Mouse (Mus musculus) erythroblast, embryonic 14.5 days (primary cell): ENCODE measurements around the gene Man1c1. TPM values are rescaled to one million over a fixed set of nuclear protein-coding genes. Genes with fewer than 3 reads are reported as not detected.

Experiments used
- H3K27me3 ChIP-seq: 2 replicates; pipeline ENCODE4 v1.6.1; 2012; ENCODE audit warnings: inconsistent platforms; ENCODE audit not compliant: control insufficient read depth
- H3K36me3 ChIP-seq: 2 replicates; pipeline ENCODE4 v1.6.1; 2012; ENCODE audit warnings: mild to moderate bottlenecking, inconsistent platforms; ENCODE audit not compliant: control insufficient read depth
- H3K4me1 ChIP-seq: 2 replicates; pipeline ENCODE4 v1.6.1; 2012; ENCODE audit warnings: inconsistent platforms; ENCODE audit not compliant: control insufficient read depth
- H3K4me3 ChIP-seq: replicated peaks from 2 replicates; pipeline ENCODE3; 2012; ENCODE audit warnings: moderate library complexity, mild to moderate bottlenecking, inconsistent platforms
- H3K9me3 ChIP-seq: 2 replicates; pipeline ENCODE4 v1.6.1; 2012; ENCODE audit warnings: low read length, inconsistent platforms, mixed read lengths; ENCODE audit not compliant: control insufficient read depth
- GATA1 ChIP-seq: IDR thresholded peaks from 2 replicates; pipeline ENCODE4 v1.6.1; 2012; ENCODE audit warnings: low read length, inconsistent platforms, mixed read lengths
- TAL1 ChIP-seq: IDR thresholded peaks from 3 replicates; pipeline ENCODE4 v1.6.1; 2012; ENCODE audit warnings: low read length, inconsistent platforms, mixed read lengths
- polyA plus RNA-seq: library from polyadenylated mRNA; stranded (reverse); fragments of >175 nt; gene quantifications from 2 replicates; pipeline ENCODE4 v1.2.3, GENCODE M21; 2012

Man1c1 gene
- polyA plus RNA-seq, 1 experiment, result 0.07 TPM

DNA sequence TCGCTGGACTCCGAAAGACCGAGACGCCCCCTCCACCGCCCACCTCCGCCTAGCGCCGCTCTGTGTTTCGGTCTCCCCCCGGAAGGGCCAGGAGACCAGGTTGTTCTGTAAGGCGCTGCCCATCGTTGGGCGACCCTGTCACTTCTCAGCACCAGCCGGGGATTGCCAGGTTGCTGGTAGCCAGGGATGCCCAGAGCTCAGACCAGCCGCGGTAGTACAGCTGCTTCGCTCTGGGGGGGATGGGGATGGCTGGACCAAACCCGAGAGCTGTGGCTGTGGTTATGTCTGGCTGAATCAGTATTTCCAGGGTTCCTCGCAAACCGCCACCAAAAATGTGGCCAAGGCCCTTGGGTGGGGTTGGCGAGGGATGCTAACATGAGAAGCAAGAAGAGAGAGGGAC is 500 bp upstream of the Man1c1 start:
- Histone ChIP-seq H3K4me3 (peak overlapping the region; percentile 59), H3K4me1 (peaks cover 25% of the 10 kb centered on the region), H3K27me3 (peaks cover 83% of the 10 kb centered on the region), H3K9me3 (peaks cover 14% of the 10 kb centered on the region), H3K36me3 (no peaks in the 10 kb centered on the region)
- TF ChIP-seq GATA1, result no peak
- TF ChIP-seq TAL1, result no peak

DNA sequence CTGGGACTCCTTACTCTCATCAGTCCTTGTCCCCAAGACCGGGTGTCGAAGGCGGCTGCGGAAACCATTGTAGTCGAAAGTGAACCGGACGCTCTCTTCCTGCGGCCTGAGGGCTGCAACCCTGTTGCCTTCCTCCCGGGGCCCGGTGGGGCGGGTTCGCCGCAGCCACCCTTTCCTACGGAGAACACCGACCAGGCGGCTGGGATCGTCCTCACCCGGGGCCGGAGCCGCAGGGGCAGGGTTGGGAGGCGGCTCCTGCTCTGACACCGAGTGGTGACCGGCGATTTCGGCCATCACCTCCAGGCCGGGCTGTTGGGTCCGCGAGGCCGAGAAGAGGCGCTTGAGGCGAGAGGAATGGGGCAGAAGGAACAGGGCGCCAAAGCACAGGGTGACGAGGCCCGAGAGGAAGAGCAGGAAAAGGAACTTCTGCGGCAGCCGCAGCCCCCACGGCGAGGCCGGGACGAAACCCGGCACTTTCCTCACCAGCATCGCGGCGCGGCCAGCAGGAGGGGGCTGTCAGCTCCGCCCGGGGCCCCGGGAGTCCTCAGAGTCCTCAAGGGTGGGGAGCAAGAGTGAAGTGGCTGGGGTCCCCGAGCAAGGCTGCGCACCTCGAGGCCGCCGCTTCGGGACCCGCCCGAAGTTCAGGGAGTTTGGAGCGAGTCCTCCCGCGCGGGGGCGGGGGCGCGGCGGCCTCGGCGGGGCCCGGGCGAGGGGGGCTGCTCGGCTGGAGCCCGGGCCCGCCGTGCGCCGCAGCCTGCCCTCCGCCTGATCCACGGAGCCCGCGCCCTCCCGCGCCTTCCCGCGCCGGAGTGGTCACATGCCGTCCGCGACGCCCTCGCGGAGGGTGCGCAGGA is 882 bp downstream of the Man1c1 start:
- no peaks in the 10 kb centered on the region for H3K36me3 ChIP-seq
- H3K4me3 ChIP-seq, result peak overlapping the region; percentile 59
- H3K4me1 ChIP-seq, result peaks cover 25% of the 10 kb centered on the region
- peaks cover 14% of the 10 kb centered on the region for H3K9me3 ChIP-seq
- TF ChIP-seq TAL1 (no peak), GATA1 (no peak)
- H3K27me3 ChIP-seq, result peaks cover 89% of the 10 kb centered on the region

DNA sequence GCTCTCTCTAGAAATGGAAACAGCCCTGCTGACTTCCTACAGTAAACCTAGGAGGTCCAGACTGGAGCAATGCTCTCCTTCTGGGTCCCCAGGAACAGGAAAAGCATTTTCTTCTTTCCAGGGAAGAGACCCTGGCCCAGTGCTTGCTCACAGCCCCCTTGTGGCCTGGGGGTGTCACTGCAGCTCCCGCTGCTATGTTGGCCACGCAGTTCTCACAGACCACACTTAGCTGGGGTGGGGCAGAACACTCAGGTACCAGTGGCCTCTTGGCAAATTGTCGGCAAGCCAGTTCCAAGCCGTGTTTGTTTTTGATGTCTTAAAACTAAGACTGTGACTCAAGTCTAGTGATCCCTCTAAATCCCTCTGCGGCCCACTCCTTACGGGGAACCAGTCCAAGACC is 2.2 kb downstream of the Man1c1 start:
- Histone ChIP-seq H3K4me3 (no peak overlapping the region), H3K27me3 (peaks cover 78% of the 10 kb centered on the region), H3K36me3 (no peaks in the 10 kb centered on the region), H3K9me3 (peaks cover 14% of the 10 kb centered on the region), H3K4me1 (peaks cover 25% of the 10 kb centered on the region)
- TF ChIP-seq TAL1 (no peak), GATA1 (no peak)

DNA sequence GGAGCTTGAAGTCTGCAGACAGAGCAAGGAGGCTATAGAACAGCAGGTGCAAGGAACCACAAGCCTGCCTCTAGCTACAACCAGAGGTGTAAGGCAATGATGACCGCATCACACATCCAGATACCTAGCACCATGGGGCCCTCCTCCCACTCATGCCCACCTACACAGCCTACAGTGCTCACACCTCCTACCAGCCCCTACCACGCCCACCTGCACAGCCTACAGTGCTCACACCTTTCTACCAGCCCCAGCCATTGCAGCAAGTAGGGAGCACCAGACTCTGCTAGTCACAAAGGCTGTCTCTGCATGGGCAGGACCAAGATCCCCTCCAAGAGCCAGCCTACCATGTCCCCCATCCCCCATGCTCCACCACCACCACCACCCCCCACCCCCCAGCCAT is 3.2 kb downstream of the Man1c1 start:
- Histone ChIP-seq H3K4me1 (peaks cover 25% of the 10 kb centered on the region), H3K27me3 (peaks cover 71% of the 10 kb centered on the region), H3K4me3 (no peak overlapping the region), H3K9me3 (peaks cover 14% of the 10 kb centered on the region), H3K36me3 (no peaks in the 10 kb centered on the region)
- TF ChIP-seq TAL1 (no peak), GATA1 (no peak)

DNA sequence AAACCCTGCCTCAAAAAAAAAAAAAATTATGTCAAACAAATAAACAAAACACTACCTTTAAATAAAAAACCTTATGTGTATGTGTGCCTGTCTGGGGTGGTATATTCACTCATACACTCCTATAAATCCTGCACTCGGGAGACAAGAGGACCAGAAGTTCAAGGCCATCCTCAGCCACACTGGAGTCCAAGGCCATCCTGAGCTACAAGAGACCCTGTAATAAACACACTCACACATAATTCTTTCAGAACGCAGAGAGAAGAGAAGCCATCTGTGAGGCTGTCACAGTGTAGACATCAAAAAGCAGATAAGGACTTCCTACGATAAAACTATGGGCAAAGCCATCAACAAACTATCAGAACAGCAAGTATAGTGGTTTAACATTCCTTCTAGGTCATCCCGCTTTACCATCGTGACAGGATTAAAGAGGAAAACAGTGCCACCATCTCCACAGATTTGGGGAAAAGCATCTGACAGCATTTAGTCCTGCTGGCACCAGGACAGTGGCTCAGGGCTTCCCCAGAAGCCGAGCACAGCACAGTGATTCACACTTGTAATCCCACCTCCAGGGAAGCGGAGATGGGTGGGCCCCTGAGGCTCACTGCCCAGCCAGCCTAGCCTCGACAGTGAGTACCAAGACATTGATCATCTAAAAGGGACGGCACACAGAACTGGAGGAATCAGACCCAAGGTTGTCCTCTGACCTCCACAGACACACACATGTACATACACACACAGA is 10.7 kb downstream of the Man1c1 start:
- no peak overlapping the region for H3K4me3 ChIP-seq
- H3K9me3 ChIP-seq, result peaks cover 7% of the 10 kb centered on the region
- 0 out of 2 replicates have a peak, but pooled peaks cover 2% of the 10 kb centered on the region for H3K27me3 ChIP-seq
- no peak for TF ChIP-seq GATA1
- TF ChIP-seq TAL1, result no peak
- H3K4me1 ChIP-seq, result no peaks in the 10 kb centered on the region
- H3K36me3 ChIP-seq, result no peaks in the 10 kb centered on the region

DNA sequence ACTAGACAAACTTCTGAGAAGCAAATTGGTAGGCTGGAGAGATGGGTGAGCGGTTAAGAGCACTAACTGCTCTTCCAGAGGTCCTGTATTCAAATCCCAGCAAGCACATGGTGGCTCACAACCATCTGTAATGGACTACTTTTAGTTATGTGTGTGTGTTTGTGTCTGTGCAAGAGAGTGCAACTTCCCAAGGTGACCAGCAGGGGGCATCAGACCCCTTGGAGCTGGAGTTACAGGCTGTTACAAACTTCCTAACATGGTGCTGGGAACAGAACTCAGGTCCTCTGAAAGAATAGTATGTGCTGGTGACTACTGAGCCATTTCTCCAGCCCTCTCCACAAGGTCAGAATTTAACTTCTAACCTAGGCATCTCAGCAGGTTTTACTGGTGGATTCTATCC is 11.7 kb downstream of the Man1c1 start:
- Histone ChIP-seq H3K4me3 (no peak overlapping the region), H3K9me3 (peaks cover 7% of the 10 kb centered on the region), H3K27me3 (no peaks in the 10 kb centered on the region), H3K36me3 (no peaks in the 10 kb centered on the region), H3K4me1 (no peaks in the 10 kb centered on the region)
- no peak for TF ChIP-seq TAL1
- TF ChIP-seq GATA1, result no peak

DNA sequence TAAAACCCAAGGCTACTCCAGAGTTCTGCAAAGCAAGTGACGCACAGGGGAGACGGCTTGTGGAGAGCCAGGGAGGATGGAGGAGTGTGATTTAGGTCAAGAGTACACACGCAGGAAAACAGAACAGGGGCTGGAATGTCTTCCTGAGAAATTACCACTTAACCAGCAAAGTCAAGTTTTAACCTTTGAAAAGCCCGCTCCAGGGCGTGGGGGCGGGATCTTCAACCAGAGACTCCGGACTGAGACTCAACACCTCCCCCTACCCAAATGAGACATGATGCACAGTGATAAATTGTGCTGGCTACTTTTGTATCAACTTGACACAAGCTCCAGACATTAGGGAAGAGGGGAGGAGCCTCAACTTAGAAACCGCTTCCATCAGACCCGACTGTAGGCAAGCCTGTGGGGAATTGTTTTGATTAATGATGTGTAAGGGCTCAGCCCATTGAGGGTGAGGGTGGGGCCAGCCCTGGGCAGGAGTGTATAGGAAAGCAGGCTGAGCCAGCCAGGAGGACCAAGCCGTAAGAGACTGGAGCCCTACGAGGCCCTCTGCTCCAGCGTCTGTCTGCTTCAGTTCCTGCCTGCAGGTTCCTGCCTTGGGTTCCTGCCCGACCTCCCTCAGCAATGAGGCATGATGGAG is 17.9 kb downstream of the Man1c1 start:
- Histone ChIP-seq H3K27me3 (peaks cover 13% of the 10 kb centered on the region), H3K4me3 (no peak overlapping the region), H3K36me3 (no peaks in the 10 kb centered on the region), H3K9me3 (peaks cover 20% of the 10 kb centered on the region), H3K4me1 (no peaks in the 10 kb centered on the region)
- TF ChIP-seq GATA1 (no peak), TAL1 (no peak)

DNA sequence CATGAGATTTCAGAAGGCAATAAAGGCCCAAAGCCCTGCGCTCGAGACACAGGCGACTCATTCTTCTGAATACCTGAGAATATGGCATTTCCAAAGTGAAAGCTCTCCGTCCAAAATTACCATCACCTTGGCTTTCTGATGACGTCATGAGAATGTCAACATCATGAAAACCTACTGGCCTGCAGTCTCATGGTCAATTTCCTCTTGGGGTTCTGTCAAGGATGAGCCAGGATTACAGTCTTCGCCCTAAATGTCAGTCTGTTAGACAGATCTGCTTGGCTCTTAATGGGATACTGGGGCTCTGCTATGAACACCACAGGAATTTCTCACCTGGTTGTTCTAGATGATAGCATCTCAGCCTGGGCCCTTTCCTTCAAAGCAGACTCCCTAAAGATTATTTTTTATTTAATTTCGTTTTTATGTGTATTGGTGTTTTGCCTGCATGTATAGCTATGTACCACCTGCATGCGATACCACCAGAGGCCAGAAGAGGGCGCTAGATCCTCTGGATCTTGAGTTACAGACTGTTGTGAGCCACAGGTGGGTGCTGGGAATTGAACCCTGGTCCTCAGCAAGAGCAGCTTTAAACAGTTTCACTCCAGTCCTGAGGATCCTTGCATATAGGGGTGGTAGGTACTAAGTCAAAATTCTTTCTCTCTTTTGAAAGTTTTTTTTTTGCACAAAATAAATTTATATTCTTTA is 19.3 kb downstream of the Man1c1 start:
- H3K9me3 ChIP-seq, result peaks cover 20% of the 10 kb centered on the region
- H3K4me1 ChIP-seq, result no peaks in the 10 kb centered on the region
- TF ChIP-seq GATA1 (no peak), TAL1 (no peak)
- H3K27me3 ChIP-seq, result peaks cover 13% of the 10 kb centered on the region
- H3K4me3 ChIP-seq, result no peak overlapping the region
- no peaks in the 10 kb centered on the region for H3K36me3 ChIP-seq

DNA sequence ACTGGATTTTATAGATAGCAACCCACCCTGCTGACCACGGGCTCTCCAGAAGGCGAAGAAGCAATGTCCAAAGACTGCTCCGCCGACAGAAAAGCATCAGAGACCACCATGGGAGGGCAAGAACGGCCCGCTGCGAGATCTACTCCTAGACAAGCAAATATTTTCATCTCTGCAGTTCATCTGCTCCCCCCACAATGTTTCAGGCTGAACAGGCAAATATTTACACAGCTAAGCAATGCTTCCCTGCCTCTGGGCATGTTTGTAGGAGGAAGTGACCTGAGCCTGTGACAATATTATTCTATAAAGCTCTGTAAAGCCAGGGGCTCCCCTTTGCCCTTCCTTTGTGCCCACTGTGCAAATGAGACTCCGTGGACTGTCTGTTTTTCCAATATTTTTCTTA is 20.2 kb downstream of the Man1c1 start:
- no peaks in the 10 kb centered on the region for H3K4me1 ChIP-seq
- peaks cover 13% of the 10 kb centered on the region for H3K27me3 ChIP-seq
- no peak overlapping the region for H3K4me3 ChIP-seq
- no peaks in the 10 kb centered on the region for H3K36me3 ChIP-seq
- TF ChIP-seq TAL1 (no peak), GATA1 (no peak)
- H3K9me3 ChIP-seq, result peaks cover 20% of the 10 kb centered on the region
